ENCODE assay signal across 12 mouse cellular contexts in the genomic region with DNA sequence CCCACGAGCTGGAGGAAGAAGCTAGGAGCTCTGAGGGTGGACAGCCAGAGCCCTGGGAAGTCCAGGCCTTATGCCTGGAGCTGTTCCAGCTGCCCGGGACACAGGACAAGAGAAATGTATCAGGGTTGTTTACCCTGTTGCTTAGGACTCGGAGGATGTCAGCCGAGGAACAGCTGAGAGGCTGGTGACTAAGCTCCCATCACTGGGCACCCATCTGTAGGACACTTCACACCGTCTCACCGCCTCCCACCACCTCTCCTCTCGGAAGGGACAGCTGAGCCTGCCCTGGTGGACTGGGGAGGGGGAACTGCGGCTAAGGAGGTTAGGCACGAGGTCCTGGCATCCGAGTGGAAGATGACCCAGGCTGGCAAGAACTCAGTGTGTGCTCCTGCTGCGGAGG. TPM values are rescaled to one million over a fixed set of nuclear protein-coding genes. Genes with fewer than 3 reads are reported as not detected.
DNase-seq lines count a peak whose midpoint lies in the region; ATAC-seq and TF ChIP-seq lines count a peak whose summit lies in the region.
"Had no signal": no experiment of that assay in that cellular context is flagged by ENCODE, and none has a peak within 500 bp of the region (broad histone marks: within the 10 kb centered on the region; RNA-seq: fewer than 3 reads in every experiment).

No protein-coding gene starts in this region.

- DNase-seq in kidney, postnatal 0 days (ENCODE audit: low spot score): peak; percentile 54
- no peak for DNase-seq in kidney, adult 9 months
- no peak for DNase-seq in Patski (ENCODE audit: low read depth, low spot score)
- peak; percentile 85 for DNase-seq in gastrocnemius, adult 2 months
- DNase-seq in spleen, adult 12 weeks (ENCODE audit: low spot score): no peak
- no peak for DNase-seq in urinary bladder, postnatal 36 days (ENCODE audit: low spot score in 2 of 2)
- DNase-seq: adrenal gland, postnatal 25 days; midbrain, embryonic 14.5 days; right cerebral cortex, postnatal 25 days had no signal

- peaks cover 38% of the 10 kb centered on the region for H3K36me3 ChIP-seq in kidney, postnatal 0 days (ENCODE audit: insufficient read depth, low read length)
- peaks cover 12% of the 10 kb centered on the region for H3K36me3 ChIP-seq in lung, embryonic 16.5 days (ENCODE audit: control insufficient read depth, insufficient read depth, low read length)

- POLR2A ChIA-PET in Patski (lab: Charles Lee): interaction anchor here (1.3 to 2.1 kb wide), 2 partner anchors 11 to 29 kb away, joined by 4 to 7 read pairs; no protein-coding TSS in a partner anchor

- ATAC-seq in kidney, postnatal 0 days (replicated peaks; ENCODE audit: low FRiP score, low read depth): no peak; the same call in 1 of the 2 replicates
- ATAC-seq in Patski: peak; percentile 57
- 0 out of 2 replicates have a peak, but pooled peaks have one; percentile 35 for ATAC-seq in lung, embryonic 16.5 days (ENCODE audit: low read depth)
- ATAC-seq in cerebellum, adult (ENCODE audit: insufficient number of reproducible peaks, low FRiP score, low TSS enrichment): no peak
- ATAC-seq: intestine, embryonic 15.5 days had no signal

- H3K9me3 ChIP-seq in kidney, postnatal 0 days (replicated peaks; ENCODE audit: low read length): no peaks in the 10 kb centered on the region
- H3K9me3 ChIP-seq in lung, embryonic 16.5 days (ENCODE audit: control insufficient read depth, low read length): peaks cover 2% of the 10 kb centered on the region; the same call in 1 of the 2 replicates
- H3K9me3 ChIP-seq: intestine, embryonic 15.5 days had no signal

- no peak overlapping the region for H3K9ac ChIP-seq in kidney, postnatal 0 days (ENCODE audit: low read depth, low read length)
- H3K9ac ChIP-seq in lung, embryonic 16.5 days (ENCODE audit: low read length): no peak overlapping the region
- H3K9ac ChIP-seq: intestine, embryonic 15.5 days had no signal

- no peaks in the 10 kb centered on the region for H3K4me1 ChIP-seq in kidney, postnatal 0 days (replicated peaks; ENCODE audit: insufficient read depth, low read length)
- peaks cover 6% of the 10 kb centered on the region for H3K4me1 ChIP-seq in lung, embryonic 16.5 days (replicated peaks; ENCODE audit: control insufficient read depth, insufficient read depth, low read length)

- intact Hi-C loops in gastrocnemius, adult 2 months (cut with DNase I): no loop called here

- no peaks in the 10 kb centered on the region for H3K27me3 ChIP-seq in kidney, postnatal 0 days (ENCODE audit: insufficient read depth, low read length)
- no peaks in the 10 kb centered on the region for H3K27me3 ChIP-seq in Patski
- no peaks in the 10 kb centered on the region for H3K27me3 ChIP-seq in lung, embryonic 16.5 days (ENCODE audit: control insufficient read depth, insufficient read depth, low read depth, low read length)
- H3K27me3 ChIP-seq: intestine, embryonic 15.5 days had no signal

- TF ChIP-seq CTCF in kidney, postnatal 0 days (IDR thresholded peaks at IDR 0.05; ENCODE audit: low read depth): no peak
- TF ChIP-seq CTCF in Patski (IDR thresholded peaks at IDR 0.05): no peak
- TF ChIP-seq CTCF in gastrocnemius, adult 2 months (IDR thresholded peaks at IDR 0.05): no peak

- in situ Hi-C loops in Patski (cut with MboI; ENCODE audit: low pct_unique_long_range_greater_than_20kb): no loop called here

- H3K27ac ChIP-seq in kidney, postnatal 0 days: no peak overlapping the region
- H3K27ac ChIP-seq in gastrocnemius, adult 2 months: peak overlapping the region; percentile 87
- no peak overlapping the region for H3K27ac ChIP-seq in lung, embryonic 16.5 days (ENCODE audit: low read length)
- H3K27ac ChIP-seq: intestine, embryonic 15.5 days had no signal

- CTCF ChIA-PET in Patski (lab: Charles Lee): interaction anchor here (0.9 to 1.8 kb wide), 5 partner anchors 13 to 90 kb away, joined by 3 to 8 read pairs (median 3); no protein-coding TSS in a partner anchor

- 45% methylated on average over 11 of the region's 11 CpGs for WGBS in kidney, postnatal 0 days
- 37% methylated on average over 11 of the region's 11 CpGs for WGBS in lung, embryonic 16.5 days

- H3K4me3 ChIP-seq in kidney, postnatal 0 days (replicated peaks; ENCODE audit: low read depth, low read length): no peak overlapping the region
- no peak overlapping the region for H3K4me3 ChIP-seq in gastrocnemius, adult 2 months
- no peak overlapping the region for H3K4me3 ChIP-seq in lung, embryonic 16.5 days (ENCODE audit: low read length)
- H3K4me3 ChIP-seq: intestine, embryonic 15.5 days had no signal

- no peak overlapping the region for H3K4me2 ChIP-seq in kidney, postnatal 0 days (ENCODE audit: low read length)
- H3K4me2 ChIP-seq in lung, embryonic 16.5 days (ENCODE audit: low read depth, low read length): no peak overlapping the region
- H3K4me2 ChIP-seq: intestine, embryonic 15.5 days had no signal

RNA-seq across cellular contexts. Expression of a gene that starts 17.5 kb away (rescaled TPM):
- polyA plus RNA-seq in kidney, postnatal 0 days (2015; fragmentation: Nextera tagmentation; extraction: Ambion mirVana): not detected in 2 replicates
- not detected for polyA plus RNA-seq in Patski (2021)
- total RNA-seq in gastrocnemius, adult 2 months (2021): not detected
- polyA plus RNA-seq in lung, embryonic 16.5 days (2015; fragmentation: Nextera tagmentation; extraction: Ambion mirVana): not detected in 2 replicates
- total RNA-seq: adrenal gland, postnatal 25 days had no signal
- polyA plus RNA-seq: intestine, embryonic 15.5 days had no signal

RNA-seq across cellular contexts. Expression of a gene that starts 27.3 kb away (rescaled TPM):
- 0.37 and 0.47 TPM in 2 replicates for polyA plus RNA-seq in kidney, postnatal 0 days (2015; fragmentation: Nextera tagmentation; extraction: Ambion mirVana)
- 0.17 TPM for polyA plus RNA-seq in Patski (2021)
- not detected for total RNA-seq in gastrocnemius, adult 2 months (2021)
- polyA plus RNA-seq in lung, embryonic 16.5 days (2015; fragmentation: Nextera tagmentation; extraction: Ambion mirVana): 0.44 TPM in 2 replicates
- total RNA-seq: adrenal gland, postnatal 25 days had no signal

RNA-seq across cellular contexts. Expression of a gene that starts 31.6 kb away (rescaled TPM):
- polyA plus RNA-seq in kidney, postnatal 0 days (2015; fragmentation: Nextera tagmentation; extraction: Ambion mirVana): 3.2 and 3.8 TPM in 2 replicates
- 16.8 TPM for polyA plus RNA-seq in Patski (2021)
- 1 to 10 TPM; 4.1 to 4.2 TPM for total RNA-seq in gastrocnemius, adult 2 months (2021)
- polyA plus RNA-seq in lung, embryonic 16.5 days (2015; fragmentation: Nextera tagmentation; extraction: Ambion mirVana): 3.7 and 4.5 TPM in 2 replicates

Comparison
In these comparisons a context has a peak if more than half of its experiments do, and no peak if none do; other contexts are left out.
1. DNase-seq: peak in kidney, postnatal 0 days (single experiment) and gastrocnemius, adult 2 months (single experiment); none in kidney, adult 9 months (single experiment), Patski (single experiment), spleen, adult 12 weeks (single experiment) and urinary bladder, postnatal 36 days (0 of 2).
2. ATAC-seq: peak in Patski (single experiment) and lung, embryonic 16.5 days (single experiment); none in kidney, postnatal 0 days (single experiment) and cerebellum, adult (single experiment).